Mouse (Mus musculus) bone marrow macrophage, adult 2 months (primary cell): ENCODE data around the gene Cdh26.

ENCODE experiments used
- CTCF ChIP-seq: IDR thresholded peaks from 2 replicates; pipeline ENCODE4 v1.5.1; 2012; ENCODE audit warnings: low read depth, mild to moderate bottlenecking, low read length, moderate library complexity
- POLR2A ChIP-seq: IDR thresholded peaks from 2 replicates; pipeline ENCODE4 v1.6.1; 2012; ENCODE audit warnings: mild to moderate bottlenecking, low read depth, low read length, borderline replicate concordance

GRCm38 (mm10) chr2:178426229-178426628 lies 4.1 kb upstream of the Cdh26 start:
- TF ChIP-seq CTCF (no peak), POLR2A (no peak)
